Mouse (Mus musculus): Measurements from ENCODE around the gene Tmprss9.

DNA sequence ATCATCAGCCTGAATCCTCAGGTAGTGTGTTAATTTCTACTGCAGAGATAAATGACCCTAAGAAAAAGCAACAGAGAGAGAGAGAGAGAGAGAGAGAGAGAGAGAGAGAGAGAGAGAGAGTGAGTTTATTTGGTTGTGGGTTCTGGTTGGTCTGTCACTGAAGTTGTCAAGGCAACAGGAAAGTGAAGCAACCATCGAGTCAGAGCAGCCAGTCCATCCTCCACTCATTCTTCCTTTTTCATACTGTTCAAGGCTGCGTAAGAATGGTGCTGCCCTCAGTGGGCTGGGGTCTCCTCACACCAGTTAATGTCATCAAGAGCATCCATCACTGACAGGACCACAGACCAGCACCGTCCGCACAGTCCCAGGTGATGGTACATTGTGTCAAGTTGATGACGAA, 72.6 kb downstream of the Tmprss9 start:
- TF ChIP-seq POLR2A (IDR thresholded peaks at IDR 0.05; ENCODE audit: control insufficient read depth, low read depth, low read length), result no peak
- no peak for TF ChIP-seq CTCF (IDR thresholded peaks at IDR 0.05; ENCODE audit: control insufficient read depth, insufficient read depth, insufficient replicate concordance, low read depth, low read length)

All from testis, adult 2 months (tissue).